Mouse (Mus musculus) intestine, postnatal 0 days (tissue): ENCODE measurements at regions not wholly inside any gene's neighbourhood (a gene's known extent, or its start where the extent isn't known, plus 50 kb on each side); places are given as distances from the start of the nearest gene placed in this dataset.

ENCODE experiments used
- ATAC-seq: fragments of 200-750 bp; cut with Nextera tagmentation; 2 replicates; pipeline ENCODE4 v1.8.0; 2017; ENCODE audit warnings: mild to moderate bottlenecking, moderate TSS enrichment, moderate library complexity
- H3K27ac ChIP-seq: fragments of 300-500 bp; sonication (generic); 2 replicates; pipeline ENCODE4 v1.5.1; 2014; ENCODE audit warnings: mild to moderate bottlenecking, low read depth, low read length, moderate library complexity
- H3K27me3 ChIP-seq: fragments of 300-500 bp; sonication (generic); replicated peaks from 2 replicates; pipeline ENCODE4 v1.6.1; 2014; ENCODE audit warnings: low read length, mixed read lengths; ENCODE audit not compliant: control insufficient read depth, insufficient read depth
- H3K36me3 ChIP-seq: fragments of 300-500 bp; sonication (generic); 2 replicates; pipeline ENCODE4 v1.6.1; 2014; ENCODE audit warnings: mild to moderate bottlenecking, moderate library complexity; ENCODE audit not compliant: control insufficient read depth, insufficient read depth
- H3K4me1 ChIP-seq: fragments of 300-500 bp; sonication (generic); replicated peaks from 2 replicates; pipeline ENCODE4 v1.6.1; 2014; ENCODE audit warnings: antibody characterized with exemption, low read length, mixed read lengths; ENCODE audit not compliant: control insufficient read depth, insufficient read depth
- H3K4me2 ChIP-seq: fragments of 300-500 bp; sonication (generic); replicated peaks from 2 replicates; pipeline ENCODE4 v1.6.1; 2014; ENCODE audit warnings: low read depth, mild to moderate bottlenecking, moderate library complexity
- H3K4me3 ChIP-seq: fragments of 300-500 bp; sonication (generic); 2 replicates; pipeline ENCODE4 v1.5.1; 2014; ENCODE audit warnings: low read depth, low read length
- H3K9ac ChIP-seq: fragments of 300-500 bp; sonication (generic); 2 replicates; pipeline ENCODE4 v1.6.1; 2014; ENCODE audit warnings: mild to moderate bottlenecking, low read depth, low read length
- H3K9me3 ChIP-seq: fragments of 300-500 bp; sonication (generic); 2 replicates; pipeline ENCODE4 v1.6.1; 2016; ENCODE audit warnings: mixed run types; ENCODE audit not compliant: control insufficient read depth
- CTCF ChIP-seq: sonication (generic); IDR thresholded peaks from 2 replicates; pipeline ENCODE4 v1.5.1; 2016; ENCODE audit warnings: low read depth, mild to moderate bottlenecking, control low read depth, antibody characterized with exemption, moderate library complexity
- WGBS: fragments of 180-500 bp; shearing (Covaris S2); extraction: QIAGEN DNeasy Blood & Tissue Kit; methylation state at CpG from one replicate; pipeline ENCODE4 v1.1.7; 2014; 5-methylcytosine and 5-hydroxymethylcytosine counted together

DNA sequence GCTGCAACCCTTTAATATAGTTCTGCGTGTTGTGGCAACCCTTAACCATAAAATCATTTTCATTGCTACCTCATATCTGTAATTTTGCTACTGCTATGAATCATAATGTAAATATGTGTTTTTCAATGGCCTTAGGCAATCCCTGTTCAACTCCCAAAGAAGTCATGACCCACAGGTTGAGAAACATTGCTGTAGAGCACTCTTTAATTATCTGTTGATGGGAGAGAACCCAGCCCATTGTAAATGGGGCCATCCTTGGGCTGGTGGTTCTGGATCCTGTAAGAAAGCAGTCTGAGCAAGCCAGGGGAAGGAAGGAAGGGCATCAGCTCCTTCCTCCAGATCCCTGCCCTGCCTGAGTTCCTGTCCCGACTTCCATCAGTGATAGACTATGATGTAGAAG lies 148.6 kb downstream of the Rybp start:
- ATAC-seq: no peak
- no peak for TF ChIP-seq CTCF
- no peaks in the 10 kb centered on the region for H3K36me3 ChIP-seq
- H3K27me3 ChIP-seq: no peaks in the 10 kb centered on the region
- H3K9ac ChIP-seq: no peak overlapping the region
- 64% methylated on average over 2 of the region's 2 CpGs for WGBS
- H3K4me1 ChIP-seq: peaks cover 4% of the 10 kb centered on the region; the same call in 1 of the 2 replicates
- H3K27ac ChIP-seq: no peak overlapping the region
- H3K9me3 ChIP-seq: no peaks in the 10 kb centered on the region
- no peak overlapping the region for H3K4me3 ChIP-seq
- no peak overlapping the region for H3K4me2 ChIP-seq

DNA sequence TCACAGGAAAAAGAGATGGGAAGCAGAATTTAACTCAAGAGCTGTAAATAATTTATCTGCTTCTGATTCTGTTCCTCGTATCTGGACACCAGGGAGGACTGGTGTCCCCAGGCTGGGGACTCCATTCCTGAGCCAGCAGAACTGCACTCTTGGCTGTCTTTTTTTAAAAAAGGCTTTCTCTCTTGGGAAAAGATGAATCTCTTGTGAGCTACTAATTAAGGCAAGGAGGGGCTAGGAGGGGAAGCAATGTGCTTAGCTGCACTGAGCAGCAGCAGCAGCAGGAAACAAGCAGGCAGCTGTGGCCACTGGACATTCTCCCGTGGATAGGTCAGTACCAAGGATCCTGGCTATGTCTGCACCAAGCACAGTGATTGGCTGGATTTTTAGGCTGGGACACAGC lies 152.1 kb downstream of the Rybp start:
- H3K27ac ChIP-seq: no peak overlapping the region
- H3K4me3 ChIP-seq: no peak overlapping the region
- no peak for ATAC-seq
- no peak overlapping the region for H3K4me2 ChIP-seq
- 24% methylated on average over 2 of the region's 2 CpGs for WGBS
- no peaks in the 10 kb centered on the region for H3K27me3 ChIP-seq
- TF ChIP-seq CTCF: no peak
- H3K36me3 ChIP-seq: no peaks in the 10 kb centered on the region
- H3K9ac ChIP-seq: no peak overlapping the region
- no peaks in the 10 kb centered on the region for H3K4me1 ChIP-seq
- no peaks in the 10 kb centered on the region for H3K9me3 ChIP-seq

DNA sequence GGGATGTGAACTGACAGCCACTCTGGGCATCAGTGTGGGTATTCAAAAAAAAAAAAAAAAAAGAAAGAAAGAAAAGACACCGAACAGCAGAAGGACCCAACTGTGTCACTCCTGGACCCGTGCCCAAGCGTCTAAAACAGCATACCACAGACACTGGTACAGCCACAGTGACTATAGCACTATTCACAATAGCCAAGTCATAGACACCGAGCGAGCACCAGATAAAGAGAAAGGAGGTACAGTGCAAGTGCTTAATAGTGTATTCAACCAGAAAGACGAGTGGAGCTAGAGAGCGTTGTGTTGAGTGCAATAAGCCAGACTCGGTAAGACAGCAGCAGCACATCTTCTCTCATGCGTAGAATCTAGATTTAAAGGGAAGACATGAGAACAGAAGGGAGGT lies 153.3 kb downstream of the Rybp start:
- no peaks in the 10 kb centered on the region for H3K9me3 ChIP-seq
- no peaks in the 10 kb centered on the region for H3K27me3 ChIP-seq
- ATAC-seq: no peak
- H3K4me1 ChIP-seq: no peaks in the 10 kb centered on the region
- no peak overlapping the region for H3K9ac ChIP-seq
- TF ChIP-seq CTCF: no peak
- no peak overlapping the region for H3K27ac ChIP-seq
- WGBS: 90% methylated on average over 9 of the region's 9 CpGs
- no peak overlapping the region for H3K4me2 ChIP-seq
- no peaks in the 10 kb centered on the region for H3K36me3 ChIP-seq
- no peak overlapping the region for H3K4me3 ChIP-seq

DNA sequence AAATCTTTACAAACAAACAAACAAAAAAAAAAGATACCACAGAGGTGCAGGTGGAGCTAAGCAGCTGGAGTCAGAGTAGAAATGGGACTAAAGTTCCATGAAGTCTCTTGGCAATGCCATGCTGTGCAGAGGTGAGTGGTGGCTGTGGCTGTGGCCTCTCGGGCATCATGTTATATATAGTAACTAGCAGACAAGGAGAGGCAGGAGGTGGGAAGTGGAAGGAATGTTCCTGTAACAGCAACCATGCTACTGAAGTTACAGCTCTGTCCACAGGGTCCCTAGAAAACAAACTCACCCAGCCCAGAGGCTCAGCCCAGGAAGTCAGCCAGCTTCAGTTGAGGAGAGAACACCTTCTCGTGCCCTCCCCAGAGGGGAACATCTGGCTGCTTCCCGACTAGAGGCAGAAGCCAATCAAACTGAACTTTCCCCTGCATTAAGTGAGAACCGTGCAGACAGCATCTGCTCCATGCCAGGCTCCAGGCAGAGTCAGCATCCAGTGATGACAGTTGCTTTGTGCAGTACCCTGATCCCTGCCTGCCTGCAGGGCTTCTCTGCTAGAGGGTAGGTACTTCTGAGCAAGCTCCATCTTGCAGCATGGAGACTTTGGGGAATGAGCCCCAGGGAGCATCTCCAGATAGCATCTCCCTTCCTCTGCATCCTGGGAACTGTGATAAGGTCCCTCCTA lies 154.2 kb downstream of the Rybp start:
- Histone ChIP-seq H3K9me3 (no peaks in the 10 kb centered on the region), H3K36me3 (no peaks in the 10 kb centered on the region), H3K27me3 (no peaks in the 10 kb centered on the region), H3K4me1 (no peaks in the 10 kb centered on the region), H3K27ac (no peak overlapping the region), H3K9ac (no peak overlapping the region), H3K4me3 (no peak overlapping the region), H3K4me2 (no peak overlapping the region)
- no peak for TF ChIP-seq CTCF
- ATAC-seq: no peak
- WGBS: 44% methylated on average over 4 of the region's 4 CpGs

DNA sequence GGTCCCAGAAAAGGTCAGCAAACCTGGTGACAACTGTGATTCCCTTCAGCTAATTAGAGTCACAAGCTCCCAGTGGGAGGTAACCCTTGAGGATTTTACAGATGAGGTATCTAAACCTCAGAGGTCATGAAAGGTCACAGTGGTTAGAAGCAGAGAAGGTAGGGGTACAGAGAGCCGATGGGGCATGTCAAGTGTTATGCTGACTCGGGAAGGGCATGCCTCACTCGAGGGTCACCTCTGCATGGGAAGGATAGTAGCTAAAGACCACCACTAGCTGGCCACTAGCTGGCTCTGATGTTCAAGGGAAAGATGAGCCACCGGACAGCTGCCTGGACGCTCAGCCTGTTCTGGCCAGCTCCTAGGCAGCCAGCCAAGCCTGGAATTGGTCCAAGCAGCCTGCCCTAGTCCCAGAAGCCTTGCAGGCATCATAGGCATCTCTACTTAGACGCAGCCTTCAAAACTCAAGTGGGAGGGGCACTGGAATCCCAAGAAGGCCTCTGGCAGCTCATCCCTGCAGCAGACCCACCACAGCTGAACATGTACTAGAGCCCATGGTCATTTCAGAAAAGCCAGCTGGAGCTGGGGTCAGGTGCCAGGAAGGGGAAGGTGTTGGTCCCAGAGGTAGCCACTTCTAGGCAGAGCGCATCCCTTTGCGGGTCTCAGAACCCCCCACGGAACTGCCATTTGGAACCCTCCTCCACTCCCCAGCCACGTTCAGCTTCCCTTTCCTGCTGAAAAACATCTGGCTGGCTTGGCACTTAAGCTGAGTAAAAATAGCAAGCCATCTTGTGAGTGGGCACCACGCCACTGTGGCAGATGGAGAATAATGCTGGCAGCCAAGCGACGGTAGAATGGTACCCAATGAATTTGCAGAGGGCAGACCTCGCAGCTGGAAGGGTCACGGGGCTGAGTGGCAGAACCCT lies 159.8 kb downstream of the Rybp start:
- Histone ChIP-seq H3K27ac (no peak overlapping the region), H3K4me1 (no peaks in the 10 kb centered on the region), H3K9ac (no peak overlapping the region), H3K9me3 (no peaks in the 10 kb centered on the region), H3K4me3 (no peak overlapping the region), H3K4me2 (no peak overlapping the region), H3K36me3 (no peaks in the 10 kb centered on the region), H3K27me3 (no peaks in the 10 kb centered on the region)
- 53% methylated on average over 15 of the region's 15 CpGs for WGBS
- TF ChIP-seq CTCF: peak; percentile 56
- peak; percentile 20; the same call in 1 of the 2 replicates for ATAC-seq

DNA sequence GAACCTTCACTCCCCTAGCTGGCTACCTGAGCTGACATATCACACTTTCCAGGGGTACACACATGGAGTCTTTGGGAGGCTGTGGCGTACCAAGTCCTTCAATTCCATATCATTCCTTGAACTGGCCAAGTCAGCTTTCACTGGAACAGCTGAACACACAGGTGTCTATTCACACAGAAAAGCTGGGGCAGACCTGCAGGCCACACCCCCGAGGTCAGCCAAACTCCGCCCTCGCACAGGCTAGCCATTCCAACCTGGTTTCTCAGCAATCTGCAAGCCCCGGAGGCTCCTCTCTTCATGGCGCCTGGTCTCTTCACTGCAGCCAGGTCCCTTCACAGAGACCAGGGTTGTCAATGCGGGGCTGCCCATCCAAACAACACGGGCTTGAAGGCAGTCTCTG lies 160.5 kb downstream of the Rybp start:
- TF ChIP-seq CTCF: no peak
- Histone ChIP-seq H3K4me1 (no peaks in the 10 kb centered on the region), H3K4me3 (no peak overlapping the region), H3K9ac (no peak overlapping the region), H3K27me3 (no peaks in the 10 kb centered on the region), H3K9me3 (no peaks in the 10 kb centered on the region), H3K4me2 (no peak overlapping the region), H3K36me3 (no peaks in the 10 kb centered on the region), H3K27ac (no peak overlapping the region)
- ATAC-seq: no peak
- 48% methylated on average over 8 of the region's 8 CpGs for WGBS
